Mouse (Mus musculus) hindbrain, embryonic 14.5 days (tissue): ENCODE results near the gene Ss18l2. TPM values are rescaled to one million over a fixed set of nuclear protein-coding genes. Genes with fewer than 3 reads are reported as not detected.

Experiments used
- ATAC-seq: fragments of 200-750 bp; cut with Nextera tagmentation; 2 replicates; pipeline ENCODE4 v1.8.0; 2017; ENCODE audit warnings: moderate number of reproducible peaks, mild to moderate bottlenecking, moderate TSS enrichment, moderate library complexity; ENCODE audit not compliant: low FRiP score
- DNase-seq: peaks from one replicate; pipeline ENCODE4 v3.0.0-alpha.2; 2015; ENCODE audit warnings: low spot score
- H3K27ac ChIP-seq: fragments of 300-500 bp; sonication (generic); 2 replicates; pipeline ENCODE4 v1.5.1; 2014; ENCODE audit warnings: mild to moderate bottlenecking, moderate library complexity
- H3K27me3 ChIP-seq: fragments of 300-500 bp; sonication (generic); 2 replicates; pipeline ENCODE4 v1.6.1; 2014; ENCODE audit warnings: mild to moderate bottlenecking, low read length, mixed read lengths; ENCODE audit not compliant: control insufficient read depth, insufficient read depth
- H3K36me3 ChIP-seq: fragments of 300-500 bp; sonication (generic); replicated peaks from 2 replicates; pipeline ENCODE4 v1.6.1; 2014; ENCODE audit not compliant: control insufficient read depth, insufficient read depth
- H3K4me1 ChIP-seq: fragments of 300-500 bp; sonication (generic); replicated peaks from 2 replicates; pipeline ENCODE4 v1.6.1; 2014; ENCODE audit warnings: antibody characterized with exemption, low read length, mixed read lengths; ENCODE audit not compliant: control insufficient read depth, insufficient read depth
- H3K4me2 ChIP-seq: fragments of 300-500 bp; sonication (generic); replicated peaks from 2 replicates; pipeline ENCODE4 v1.6.1; 2014; ENCODE audit warnings: mild to moderate bottlenecking, moderate library complexity
- H3K4me3 ChIP-seq: fragments of 300-500 bp; sonication (generic); replicated peaks from 2 replicates; pipeline ENCODE4 v1.5.1; 2014; ENCODE audit warnings: mild to moderate bottlenecking, low read length
- H3K9ac ChIP-seq: fragments of 300-500 bp; sonication (generic); 2 replicates; pipeline ENCODE4 v1.6.1; 2014
- H3K9me3 ChIP-seq: fragments of 300-500 bp; sonication (generic); 2 replicates; pipeline ENCODE4 v1.6.1; 2016; ENCODE audit warnings: low read length; ENCODE audit not compliant: control insufficient read depth
- WGBS: fragments of 180-500 bp; shearing (Covaris S2); extraction: QIAGEN DNeasy Blood & Tissue Kit; methylation state at CpG from one replicate; pipeline ENCODE4 v1.1.7; 2014; 5-methylcytosine and 5-hydroxymethylcytosine counted together
- polyA plus RNA-seq: library from polyadenylated mRNA; unstranded; fragments of >200 nt; fragmentation: Nextera tagmentation; extraction: Ambion mirVana; gene quantifications from 2 replicates; pipeline ENCODE4 v1.2.1, GENCODE M21; 2014

Ss18l2 gene
- polyA plus RNA-seq, 1 experiment from 2014 or later, result 213 TPM

- Histone ChIP-seq H3K9ac (no peak overlapping the region), H3K4me3 (no peak overlapping the region), H3K27me3 (no peaks in the 10 kb centered on the region), H3K4me1 (peaks cover 2% of the 10 kb centered on the region; the same call in 1 of the 2 replicates), H3K36me3 (no peaks in the 10 kb centered on the region), H3K27ac (no peak overlapping the region), H3K9me3 (no peaks in the 10 kb centered on the region), H3K4me2 (no peak overlapping the region)
- ATAC-seq (no peak), DNase-seq (no peak)
- 91% methylated on average over 9 of the region's 9 CpGs for WGBS
These were observed 35.1 kb upstream of the Ss18l2 start for GRCm38 (mm10) chr9:121675011-121675410.

- Histone ChIP-seq H3K36me3 (no peaks in the 10 kb centered on the region), H3K27me3 (no peaks in the 10 kb centered on the region), H3K4me1 (0 out of 2 replicates have a peak, but pooled peaks cover 2% of the 10 kb centered on the region), H3K4me2 (no peak overlapping the region), H3K27ac (no peak overlapping the region), H3K4me3 (no peak overlapping the region), H3K9ac (no peak overlapping the region), H3K9me3 (no peaks in the 10 kb centered on the region)
- ATAC-seq, result no peak
- WGBS, result 80% methylated on average over 2 of the region's 2 CpGs
- no peak for DNase-seq
These were observed 34.6 kb upstream of the Ss18l2 start for GRCm38 (mm10) chr9:121675556-121675955.

GRCm38 (mm10) chr9:121677069-121677468 lies 33.1 kb upstream of the Ss18l2 start:
- Histone ChIP-seq H3K4me1 (0 out of 2 replicates have a peak, but pooled peaks cover 2% of the 10 kb centered on the region), H3K36me3 (peaks cover 7% of the 10 kb centered on the region), H3K9me3 (no peaks in the 10 kb centered on the region), H3K4me2 (no peak overlapping the region), H3K4me3 (no peak overlapping the region), H3K27ac (no peak overlapping the region), H3K27me3 (no peaks in the 10 kb centered on the region), H3K9ac (no peak overlapping the region)
- DNase-seq (no peak), ATAC-seq (no peak)
- 86% methylated on average over 4 of the region's 4 CpGs for WGBS

GRCm38 (mm10) chr9:121677476-121677875 lies 32.7 kb upstream of the Ss18l2 start:
- Histone ChIP-seq H3K4me1 (0 out of 2 replicates have a peak, but pooled peaks cover 2% of the 10 kb centered on the region), H3K4me2 (no peak overlapping the region), H3K9me3 (no peaks in the 10 kb centered on the region), H3K4me3 (no peak overlapping the region), H3K27me3 (no peaks in the 10 kb centered on the region), H3K27ac (no peak overlapping the region), H3K36me3 (peaks cover 11% of the 10 kb centered on the region), H3K9ac (no peak overlapping the region)
- ATAC-seq, result no peak
- WGBS, result 76% methylated on average over 8 of the region's 8 CpGs
- DNase-seq, result no peak

- H3K4me1 ChIP-seq, result 0 out of 2 replicates have a peak, but pooled peaks cover 2% of the 10 kb centered on the region
- H3K27me3 ChIP-seq, result no peaks in the 10 kb centered on the region
- H3K27ac ChIP-seq, result no peak overlapping the region
- no peak overlapping the region for H3K9ac ChIP-seq
- ATAC-seq, result peak; percentile 70; the same call in 1 of the 2 replicates
- no peaks in the 10 kb centered on the region for H3K9me3 ChIP-seq
- no peak overlapping the region for H3K4me3 ChIP-seq
- peaks cover 32% of the 10 kb centered on the region for H3K36me3 ChIP-seq
- 24% methylated on average over 6 of the region's 6 CpGs for WGBS
- H3K4me2 ChIP-seq, result no peak overlapping the region
- peak; percentile 65 for DNase-seq
These were observed 30.6 kb upstream of the Ss18l2 start for GRCm38 (mm10) chr9:121679549-121679948.

- Histone ChIP-seq H3K4me3 (no peak overlapping the region), H3K9me3 (no peaks in the 10 kb centered on the region), H3K36me3 (peaks cover 47% of the 10 kb centered on the region), H3K27me3 (no peaks in the 10 kb centered on the region), H3K4me2 (no peak overlapping the region), H3K4me1 (0 out of 2 replicates have a peak, but pooled peaks cover 2% of the 10 kb centered on the region), H3K9ac (no peak overlapping the region), H3K27ac (no peak overlapping the region)
- ATAC-seq (no peak), DNase-seq (no peak)
- 82% methylated on average over 8 of the region's 8 CpGs for WGBS
These were observed 28.9 kb upstream of the Ss18l2 start for GRCm38 (mm10) chr9:121681191-121681590.

GRCm38 (mm10) chr9:121682037-121682680 lies 28.0 kb upstream of the Ss18l2 start:
- 84% methylated on average over 18 of the region's 18 CpGs for WGBS
- DNase-seq (no peak), ATAC-seq (no peak)
- Histone ChIP-seq H3K27me3 (no peaks in the 10 kb centered on the region), H3K9me3 (no peaks in the 10 kb centered on the region), H3K4me3 (no peak overlapping the region), H3K27ac (no peak overlapping the region), H3K4me1 (0 out of 2 replicates have a peak, but pooled peaks cover 2% of the 10 kb centered on the region), H3K36me3 (peaks cover 49% of the 10 kb centered on the region), H3K9ac (no peak overlapping the region), H3K4me2 (no peak overlapping the region)

GRCm38 (mm10) chr9:121684702-121685101 lies 25.4 kb upstream of the Ss18l2 start:
- H3K27ac ChIP-seq, result no peak overlapping the region
- peaks cover 69% of the 10 kb centered on the region for H3K36me3 ChIP-seq

GRCm38 (mm10) chr9:121690200-121690651 lies 19.9 kb upstream of the Ss18l2 start:
- Histone ChIP-seq H3K27me3 (no peaks in the 10 kb centered on the region), H3K36me3 (peaks cover 67% of the 10 kb centered on the region), H3K27ac (peak overlapping the region; percentile 84), H3K9ac (peak overlapping the region; percentile 9; the same call in 1 of the 2 replicates), H3K4me2 (peak overlapping the region; percentile 45), H3K9me3 (no peaks in the 10 kb centered on the region), H3K4me1 (peaks cover 25% of the 10 kb centered on the region), H3K4me3 (no peak overlapping the region)
- peak; percentile 81 for DNase-seq
- peak; percentile 90 for ATAC-seq
- 16% methylated on average over 15 of the region's 15 CpGs for whole genome bisulfite sequencing

More at GRCm38 (mm10) chr9:121684702-121685101, 25.4 kb upstream of the Ss18l2 start:
- Histone ChIP-seq H3K27me3 (no peaks in the 10 kb centered on the region), H3K4me3 (no peak overlapping the region), H3K9me3 (no peaks in the 10 kb centered on the region), H3K9ac (no peak overlapping the region), H3K4me2 (no peak overlapping the region), H3K4me1 (peaks cover 8% of the 10 kb centered on the region)
- 82% methylated on average over 7 of the region's 7 CpGs for WGBS
- DNase-seq, result no peak
- ATAC-seq, result no peak
